Mouse (Mus musculus) fibroblast of lung, adult 2 months (primary cell): ENCODE measurements at regions not wholly inside any gene's neighbourhood (a gene's known extent, or its start where the extent isn't known, plus 50 kb on each side); places are given as distances from the start of the nearest gene placed in this dataset.

Experiments
- DNase-seq: peaks from one replicate; pipeline ENCODE4 v3.0.0-alpha.2; 2011; ENCODE audit warnings: low read depth

DNA sequence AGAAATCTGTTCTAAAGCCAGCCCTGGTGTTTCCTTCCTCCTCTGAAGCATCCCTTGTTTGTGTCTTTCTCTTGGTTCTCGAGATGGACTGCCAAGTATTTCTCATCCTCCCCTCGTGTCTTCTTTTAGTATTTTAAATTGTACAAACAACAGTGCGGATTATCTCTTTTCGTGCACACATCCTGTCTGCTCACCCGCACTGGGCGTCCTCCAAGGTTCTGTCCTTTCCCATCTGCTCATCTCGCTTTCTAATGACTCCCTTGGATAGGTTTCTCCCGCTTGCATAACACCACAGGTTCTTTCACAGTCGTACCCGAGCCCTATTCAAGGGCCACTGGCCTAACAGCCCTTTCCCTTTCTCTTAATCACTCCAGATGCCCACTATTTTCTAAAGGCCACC, 428.7 kb upstream of the Jarid2 start:
- no peak for DNase-seq

- DNase-seq, result no peak
Measured at GRCm38 (mm10) chr13:44301215-44301614, 428.1 kb upstream of the Jarid2 start.

DNA sequence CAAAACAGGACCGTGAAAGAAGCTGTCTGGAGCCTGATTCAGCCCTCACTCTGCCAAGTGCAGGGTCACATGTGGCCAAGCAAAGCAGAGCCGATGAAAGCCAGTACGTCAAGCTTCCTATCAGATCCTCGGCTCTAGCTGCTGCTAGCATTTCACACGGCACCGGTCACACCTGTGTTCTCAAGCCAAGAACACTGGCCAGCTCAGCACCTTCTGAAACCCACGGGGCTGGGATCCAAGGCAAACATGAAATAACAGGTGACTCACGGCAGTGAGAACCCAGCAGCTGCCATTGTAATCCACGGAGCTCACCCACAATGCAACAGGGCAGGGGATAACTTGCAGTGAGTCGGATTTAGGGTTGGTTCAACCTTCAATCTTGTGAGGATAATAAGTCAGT, 427.3 kb upstream of the Jarid2 start:
- DNase-seq, result peak; percentile 99

DNA sequence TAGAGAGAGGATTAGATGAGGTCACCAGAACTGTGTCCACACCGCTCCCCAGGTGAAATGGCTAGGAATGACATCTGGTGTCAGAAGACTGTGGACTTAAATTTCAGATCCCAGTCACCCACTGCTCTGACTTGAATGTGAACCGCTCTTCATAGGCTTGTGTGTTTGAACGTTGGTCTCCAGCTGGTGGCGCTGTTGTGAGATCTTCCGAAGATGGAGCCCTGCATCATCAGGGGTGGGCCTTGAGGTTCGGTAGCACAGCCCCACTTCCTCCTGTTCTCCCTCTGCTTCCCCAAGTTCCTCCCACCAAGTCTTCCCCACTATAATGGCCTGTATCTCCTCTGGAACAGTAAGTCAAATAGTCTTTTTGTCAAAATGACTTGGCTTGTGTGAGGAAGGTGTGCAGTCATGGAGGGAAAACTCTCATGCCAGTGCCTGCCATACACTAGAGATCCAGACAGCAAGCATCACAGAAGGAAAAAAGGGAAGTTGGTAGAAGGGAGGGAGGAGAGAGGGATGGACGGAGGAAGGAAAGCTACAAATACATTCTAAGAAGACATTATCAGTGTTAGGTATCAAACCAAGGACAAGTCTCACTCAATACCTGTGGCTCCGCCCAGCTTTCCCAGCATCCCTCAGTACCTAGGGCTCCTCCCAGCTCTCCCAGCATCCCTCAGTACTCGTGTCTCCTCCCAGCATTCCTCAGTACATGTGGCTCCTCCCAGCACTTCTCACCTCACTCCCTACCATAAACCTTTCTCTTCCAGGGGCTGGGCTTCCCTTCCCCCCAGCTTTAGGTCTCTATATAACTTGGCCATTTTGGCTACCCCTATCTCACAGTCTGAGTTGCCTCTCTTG, 423.9 kb upstream of the Jarid2 start:
- DNase-seq, result no peak

- peak; percentile 100 for DNase-seq
Measured at GRCm38 (mm10) chr13:44306275-44307050, 422.8 kb upstream of the Jarid2 start.

- no peak for DNase-seq
Measured at GRCm38 (mm10) chr13:44308227-44308626, 421.0 kb upstream of the Jarid2 start.

DNA sequence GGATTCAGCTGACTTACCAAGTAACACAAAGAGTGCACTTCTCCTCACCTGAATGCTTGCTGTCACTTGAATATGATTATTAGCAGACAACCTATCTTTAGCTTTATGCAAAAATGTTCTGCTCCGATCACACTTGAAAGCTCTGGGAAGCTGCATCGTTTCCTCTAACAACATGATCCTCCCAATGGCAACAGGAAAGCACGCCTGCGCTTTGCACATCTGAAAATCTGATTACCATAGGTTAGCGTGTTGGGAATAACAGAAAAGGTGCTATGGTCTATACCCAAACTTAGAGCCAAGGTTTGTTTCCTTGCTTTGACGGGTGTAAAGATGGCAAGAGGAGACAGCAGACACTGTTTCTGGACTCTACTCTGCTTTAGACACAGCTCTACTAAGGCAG, 417.0 kb upstream of the Jarid2 start:
- DNase-seq, result no peak

- no peak for DNase-seq
Measured at GRCm38 (mm10) chr13:44316747-44317446, 412.4 kb upstream of the Jarid2 start.

GRCm38 (mm10) chr13:44317596-44317995, 411.7 kb upstream of the Jarid2 start:
- no peak for DNase-seq

DNA sequence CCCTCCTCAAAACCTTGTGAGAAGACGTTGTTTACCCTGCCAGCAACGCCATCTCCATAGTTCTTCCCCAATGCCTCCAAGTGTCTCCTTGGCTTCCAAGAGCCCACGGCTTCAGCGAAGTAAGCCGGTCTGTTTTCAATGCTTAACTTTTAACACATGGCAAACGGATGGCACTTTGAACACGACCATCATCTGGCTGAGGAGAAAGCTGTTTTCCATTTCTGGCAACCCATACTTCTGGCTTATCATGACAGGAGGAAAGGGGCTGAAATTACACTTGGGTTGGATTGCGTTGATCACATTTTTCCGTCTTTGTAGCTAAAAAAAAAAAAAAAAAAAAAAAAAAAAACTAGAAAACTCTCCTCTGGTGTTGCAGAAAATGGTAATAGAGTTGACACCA, 410.2 kb upstream of the Jarid2 start:
- no peak for DNase-seq

DNA sequence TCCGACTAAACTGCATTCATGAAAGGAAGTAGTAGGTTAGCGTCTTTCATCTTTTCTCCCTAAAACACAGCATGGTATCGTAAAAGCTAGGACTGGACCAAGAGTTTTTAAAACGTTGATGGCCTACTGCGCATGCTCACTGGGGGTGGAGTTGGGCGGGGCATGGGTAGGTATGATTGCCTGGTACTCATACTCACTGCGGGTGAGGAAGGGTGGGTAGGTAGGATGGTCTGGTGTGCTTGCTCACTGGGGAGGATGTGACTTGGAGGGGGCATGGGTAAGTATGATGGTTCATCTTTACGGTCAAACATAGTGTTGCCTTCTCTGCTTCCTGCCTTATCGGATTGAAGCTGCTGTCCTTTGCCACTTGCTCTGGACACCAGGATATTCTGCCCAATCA, 409.8 kb upstream of the Jarid2 start:
- no peak for DNase-seq

- DNase-seq, result no peak
Measured at GRCm38 (mm10) chr13:44320311-44320710, 409.0 kb upstream of the Jarid2 start.

GRCm38 (mm10) chr13:44321009-44321596, 408.2 kb upstream of the Jarid2 start:
- DNase-seq, result no peak

DNA sequence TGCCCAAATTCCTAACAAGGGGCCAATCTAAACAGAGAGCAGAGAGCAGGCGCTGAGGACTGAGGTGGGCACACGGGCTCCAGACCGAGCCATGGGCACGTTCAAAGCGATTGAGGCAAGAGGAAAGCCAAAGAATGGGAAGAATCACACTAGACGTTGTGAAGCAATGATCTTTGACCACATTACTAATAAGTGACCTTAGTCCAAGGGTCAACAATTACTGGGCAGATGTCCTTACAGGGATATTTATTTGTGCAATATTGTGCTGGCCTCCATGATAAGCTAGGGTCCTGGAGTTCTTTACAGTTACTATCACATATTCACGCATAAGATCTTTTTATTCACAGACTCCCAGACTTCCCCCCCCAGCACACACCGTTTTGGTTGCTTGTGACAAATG, 400.9 kb upstream of the Jarid2 start:
- no peak for DNase-seq

DNA sequence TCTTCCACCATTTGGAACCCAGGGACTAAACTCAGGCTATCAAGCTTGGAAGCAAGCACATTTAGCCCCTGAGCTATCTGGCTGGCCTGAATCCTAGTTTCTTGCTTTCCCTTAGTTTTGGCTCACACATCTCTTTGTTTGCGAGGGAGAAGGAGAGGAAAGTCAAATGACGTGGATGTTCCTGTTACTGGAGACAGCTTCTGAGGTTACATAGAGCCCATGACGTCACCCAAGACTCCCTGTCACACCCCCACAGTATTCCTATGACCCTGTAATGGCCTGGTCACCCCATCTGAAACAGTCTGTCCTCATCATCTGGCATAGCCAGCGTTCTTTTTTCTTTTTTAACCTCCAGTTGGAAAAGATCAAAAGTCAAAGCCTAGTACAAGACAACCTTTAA, 400.1 kb upstream of the Jarid2 start:
- no peak for DNase-seq

GRCm38 (mm10) chr13:44329701-44330100, 399.6 kb upstream of the Jarid2 start:
- no peak for DNase-seq

DNA sequence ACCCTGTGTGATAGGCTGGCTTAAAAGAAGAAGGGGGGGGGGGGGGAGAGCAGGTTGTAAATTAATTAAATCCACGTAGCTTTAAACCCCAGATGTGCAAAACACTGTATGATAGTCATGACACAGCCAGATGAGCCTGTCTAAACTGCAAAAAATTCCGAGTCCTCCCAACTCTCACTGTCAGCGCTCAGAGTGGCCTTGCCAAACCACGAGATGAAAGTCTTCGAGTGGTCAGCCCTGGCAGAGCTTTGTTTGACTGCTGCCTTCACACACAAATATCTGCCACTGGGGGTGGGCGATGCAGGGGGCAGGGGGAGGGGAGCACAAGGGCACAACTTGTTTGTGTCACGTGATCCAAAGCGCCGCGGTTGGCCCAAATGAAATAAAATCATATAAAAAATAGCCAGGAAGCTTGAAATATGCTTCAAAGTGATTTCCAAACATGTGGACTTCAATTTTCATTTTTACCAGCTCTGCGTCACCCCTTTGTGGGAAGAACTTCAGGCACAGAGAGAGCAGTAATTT, 396.5 kb upstream of the Jarid2 start:
- peak; percentile 62 for DNase-seq

DNA sequence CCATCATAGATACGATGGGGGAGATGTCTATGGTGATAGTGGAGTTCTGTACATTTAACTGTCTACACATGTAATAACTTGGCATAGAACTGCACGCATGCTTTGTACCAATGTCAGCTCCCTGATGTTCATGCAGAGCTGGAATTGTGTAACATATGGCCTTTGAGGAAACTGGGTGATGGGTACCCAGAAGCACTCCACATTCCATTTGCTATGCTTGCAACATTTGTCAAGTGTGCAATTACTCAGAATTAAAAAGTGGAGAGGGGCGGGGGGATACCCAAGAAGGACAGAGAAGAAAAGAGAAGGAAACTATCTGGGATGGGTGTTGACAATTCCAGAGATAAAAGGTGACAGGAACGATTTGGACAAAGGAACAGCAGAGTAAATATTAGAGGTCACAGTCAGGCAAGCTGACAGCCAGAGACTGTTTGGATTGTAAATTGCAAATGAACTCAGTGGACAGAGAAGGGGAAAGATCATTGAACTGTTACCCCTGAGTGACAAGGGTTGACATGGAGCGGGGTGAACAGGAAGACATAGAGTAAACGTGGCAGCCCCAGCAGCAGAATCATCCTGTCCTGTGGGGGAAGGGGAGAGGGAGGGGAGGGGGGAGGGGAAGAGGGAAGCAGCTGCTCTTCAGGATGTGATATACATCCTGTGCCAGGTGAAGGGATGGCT, 390.1 kb upstream of the Jarid2 start:
- no peak for DNase-seq

DNA sequence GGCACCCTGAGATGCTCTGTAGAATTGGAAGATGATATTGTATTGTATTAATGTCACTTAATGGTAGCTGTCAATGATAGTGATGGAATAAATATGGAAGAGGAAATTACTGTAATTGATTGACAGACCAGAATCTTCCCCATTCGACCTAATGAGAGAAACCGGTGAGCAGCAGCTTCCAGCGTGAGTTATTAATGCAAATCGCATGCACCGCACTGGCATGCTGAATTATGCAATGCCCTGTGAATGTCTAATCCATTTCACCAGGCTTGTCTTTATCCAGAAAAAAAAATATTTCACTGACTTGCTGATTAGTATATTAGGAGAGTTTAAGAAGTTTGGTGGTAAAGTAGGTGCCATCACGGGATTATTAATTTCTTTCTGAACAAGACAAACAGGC, 384.2 kb upstream of the Jarid2 start:
- DNase-seq, result no peak

- no peak for DNase-seq
Measured at GRCm38 (mm10) chr13:44346636-44347035, 382.6 kb upstream of the Jarid2 start.

GRCm38 (mm10) chr13:44347662-44348061, 381.6 kb upstream of the Jarid2 start:
- DNase-seq, result no peak

- DNase-seq, result no peak
Measured at GRCm38 (mm10) chr13:44353899-44354298, 375.4 kb upstream of the Jarid2 start.
